Mouse (Mus musculus) splenic B cell, adult 2 months (primary cell): Measurements from ENCODE around the gene Traf3ip3.

ENCODE experiments used
- DNase-seq: peaks from one replicate; pipeline ENCODE4 v3.0.0-alpha.2; 2011; ENCODE audit warnings: low read depth, low spot score
- H3K27me3 ChIP-seq: 2 replicates; pipeline ENCODE4 v1.6.1; 2012; ENCODE audit warnings: mild to moderate bottlenecking, low read length, moderate library complexity, mixed read lengths; ENCODE audit not compliant: control insufficient read depth, poor library complexity, insufficient read depth, severe bottlenecking
- H3K36me3 ChIP-seq: 2 replicates; pipeline ENCODE4 v1.6.1; 2012; ENCODE audit warnings: mild to moderate bottlenecking, low read length, moderate library complexity, mixed read lengths; ENCODE audit not compliant: control insufficient read depth, poor library complexity, insufficient read depth, severe bottlenecking

Traf3ip3 gene

GRCm38 (mm10) chr1:193195169-193195810 is 6.2 kb downstream of the Traf3ip3 start:
- no peak for DNase-seq
- H3K36me3 ChIP-seq: peaks cover 59% of the 10 kb centered on the region
- H3K27me3 ChIP-seq: no peaks in the 10 kb centered on the region

GRCm38 (mm10) chr1:193194416-193195140 is 6.9 kb downstream of the Traf3ip3 start:
- DNase-seq: no peak
- no peaks in the 10 kb centered on the region for H3K27me3 ChIP-seq
- peaks cover 58% of the 10 kb centered on the region for H3K36me3 ChIP-seq

GRCm38 (mm10) chr1:193191675-193192283 is 9.7 kb downstream of the Traf3ip3 start:
- peak; percentile 51 for DNase-seq
- Histone ChIP-seq H3K27me3 (no peaks in the 10 kb centered on the region), H3K36me3 (peaks cover 50% of the 10 kb centered on the region)

GRCm38 (mm10) chr1:193189771-193190170 is 11.7 kb downstream of the Traf3ip3 start:
- no peak for DNase-seq
- no peaks in the 10 kb centered on the region for H3K27me3 ChIP-seq
- peaks cover 45% of the 10 kb centered on the region for H3K36me3 ChIP-seq

- peak; percentile 53 for DNase-seq
- Histone ChIP-seq H3K27me3 (no peaks in the 10 kb centered on the region), H3K36me3 (peaks cover 47% of the 10 kb centered on the region)
Observed at GRCm38 (mm10) chr1:193189151-193189621, 12.3 kb downstream of the Traf3ip3 start.

GRCm38 (mm10) chr1:193188257-193188656 is 13.2 kb downstream of the Traf3ip3 start:
- no peak for DNase-seq
- H3K27me3 ChIP-seq: no peaks in the 10 kb centered on the region
- peaks cover 42% of the 10 kb centered on the region for H3K36me3 ChIP-seq

GRCm38 (mm10) chr1:193181104-193181503 is 20.4 kb downstream of the Traf3ip3 start:
- DNase-seq: peak; percentile 65
- Histone ChIP-seq H3K27me3 (no peaks in the 10 kb centered on the region), H3K36me3 (peaks cover 35% of the 10 kb centered on the region)

- no peak for DNase-seq
- Histone ChIP-seq H3K27me3 (no peaks in the 10 kb centered on the region), H3K36me3 (peaks cover 13% of the 10 kb centered on the region)
Observed at GRCm38 (mm10) chr1:193174143-193174733, 27.3 kb downstream of the Traf3ip3 start.

- Histone ChIP-seq H3K36me3 (peaks cover 11% of the 10 kb centered on the region), H3K27me3 (no peaks in the 10 kb centered on the region)
- DNase-seq: no peak
Observed at GRCm38 (mm10) chr1:193173810-193174129, 27.7 kb downstream of the Traf3ip3 start.

GRCm38 (mm10) chr1:193172991-193173809 is 28.3 kb downstream of the Traf3ip3 start:
- DNase-seq: peak; percentile 100
- peaks cover 10% of the 10 kb centered on the region for H3K36me3 ChIP-seq
- no peaks in the 10 kb centered on the region for H3K27me3 ChIP-seq

- H3K36me3 ChIP-seq: no peaks in the 10 kb centered on the region
- H3K27me3 ChIP-seq: no peaks in the 10 kb centered on the region
- peak; percentile 75 for DNase-seq
Observed at GRCm38 (mm10) chr1:193169856-193170255, 31.6 kb downstream of the Traf3ip3 start.

GRCm38 (mm10) chr1:193169228-193169627 is 32.3 kb downstream of the Traf3ip3 start:
- H3K27me3 ChIP-seq: no peaks in the 10 kb centered on the region
- H3K36me3 ChIP-seq: no peaks in the 10 kb centered on the region
- DNase-seq: no peak

GRCm38 (mm10) chr1:193167746-193168145 is 33.8 kb downstream of the Traf3ip3 start, which contains the start of gene A130010J15Rik:
A130010J15Rik (plus strand) TSS chr1:193168046.
- DNase-seq: no peak
- no peaks in the 10 kb centered on the region for H3K27me3 ChIP-seq

GRCm38 (mm10) chr1:193160317-193161032 is 41.0 kb downstream of the Traf3ip3 start:
- Histone ChIP-seq H3K36me3 (no peaks in the 10 kb centered on the region), H3K27me3 (no peaks in the 10 kb centered on the region)
- DNase-seq: peak; percentile 64

More at GRCm38 (mm10) chr1:193167746-193168145, 33.8 kb downstream of the Traf3ip3 start, which contains the start of gene A130010J15Rik:
- H3K36me3 ChIP-seq: no peaks in the 10 kb centered on the region
